Mouse (Mus musculus) right cerebral cortex, adult 18-20 months (tissue): ENCODE data around the gene Fam213a.
A peak's percentile ranks its signal among the peaks of the same experiment; 100 is the strongest.

Source experiments
- DNase-seq: peaks from one replicate; pipeline ENCODE4 v3.0.0; 2022; ENCODE audit warnings: mixed read lengths

Fam213a gene

DNA sequence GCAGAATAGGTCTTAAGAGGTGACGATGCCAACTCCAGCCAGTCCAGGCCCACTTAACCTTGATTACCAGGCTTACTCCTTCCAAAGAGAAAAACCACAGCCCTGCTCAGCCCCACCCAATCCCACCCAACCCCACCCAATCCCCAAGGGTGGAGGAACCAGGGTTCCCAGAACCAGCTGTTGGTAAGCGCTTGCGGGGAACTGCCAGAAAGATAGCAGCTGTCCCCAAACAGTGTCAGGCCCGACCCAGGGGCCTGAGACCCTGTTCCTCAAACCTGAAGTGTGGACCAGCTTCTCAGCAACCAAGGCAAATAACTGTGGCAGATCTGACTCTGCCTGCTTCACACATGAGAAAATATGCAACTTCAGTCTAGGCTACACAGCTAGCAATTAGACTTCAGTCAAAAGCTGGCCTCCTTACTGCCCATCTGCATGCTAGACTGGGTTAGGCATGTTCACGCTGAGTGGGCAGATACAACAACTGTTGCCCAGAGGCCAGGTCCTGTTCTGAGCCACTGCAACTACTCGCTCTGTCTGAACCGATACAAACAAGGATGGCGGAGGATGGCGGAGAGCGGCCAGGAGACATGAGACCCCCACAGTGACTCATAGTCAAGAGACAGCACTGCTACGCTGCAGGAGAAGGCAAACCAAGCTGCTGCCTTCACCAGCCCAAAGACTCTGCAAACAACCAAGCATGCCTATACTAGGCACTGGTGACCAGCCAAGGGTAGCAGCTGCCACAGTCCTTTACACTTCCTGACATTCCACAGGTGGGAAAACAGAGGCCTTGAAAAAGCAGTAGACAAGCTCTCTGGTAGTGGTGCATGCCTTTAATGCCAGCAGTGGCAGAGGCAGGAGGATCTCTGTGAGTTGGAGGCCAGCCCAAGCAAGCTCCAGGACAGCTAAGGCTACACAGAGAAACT, 51.0 kb downstream of the Fam213a start:
- no peak for DNase-seq

DNA sequence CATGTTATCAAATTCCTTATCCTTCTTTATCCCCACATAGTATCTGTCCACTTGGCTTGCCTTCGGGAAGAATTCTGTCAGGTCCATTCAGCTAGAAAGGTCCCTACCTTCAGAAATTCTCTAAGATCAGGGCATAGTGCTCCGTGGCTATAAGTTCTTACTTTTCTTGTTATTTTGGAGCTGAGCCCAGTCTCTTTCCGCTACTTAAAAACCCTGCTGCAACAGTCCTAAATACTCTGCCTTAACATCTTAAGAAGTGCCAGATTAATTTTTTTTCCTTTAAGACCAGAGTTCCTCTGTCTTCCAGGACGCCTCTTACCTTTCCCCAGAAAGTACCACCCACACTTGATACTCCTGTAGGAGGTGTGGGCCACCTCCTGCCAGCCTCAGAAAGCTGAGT, 53.4 kb downstream of the Fam213a start:
- no peak for DNase-seq

DNA sequence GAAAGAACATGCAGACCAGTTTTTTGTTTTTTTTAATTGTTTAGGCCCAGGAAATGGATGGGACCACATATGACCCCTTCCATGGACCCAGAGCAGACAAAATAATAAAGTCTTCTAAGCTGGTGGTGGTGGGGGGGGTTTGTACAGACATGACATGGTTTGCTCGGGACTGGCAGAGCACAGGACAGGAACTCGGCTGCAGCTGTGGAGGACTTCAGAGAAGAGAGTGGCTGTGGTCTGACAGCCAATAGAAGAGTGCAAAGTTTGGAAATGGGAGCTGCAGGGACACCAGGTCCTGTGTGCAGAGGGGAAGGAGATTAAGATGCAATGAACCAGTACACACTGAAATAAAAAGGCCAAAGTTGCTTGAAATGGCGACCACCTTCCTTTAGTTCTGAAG, 54.0 kb downstream of the Fam213a start:
- no peak for DNase-seq

DNA sequence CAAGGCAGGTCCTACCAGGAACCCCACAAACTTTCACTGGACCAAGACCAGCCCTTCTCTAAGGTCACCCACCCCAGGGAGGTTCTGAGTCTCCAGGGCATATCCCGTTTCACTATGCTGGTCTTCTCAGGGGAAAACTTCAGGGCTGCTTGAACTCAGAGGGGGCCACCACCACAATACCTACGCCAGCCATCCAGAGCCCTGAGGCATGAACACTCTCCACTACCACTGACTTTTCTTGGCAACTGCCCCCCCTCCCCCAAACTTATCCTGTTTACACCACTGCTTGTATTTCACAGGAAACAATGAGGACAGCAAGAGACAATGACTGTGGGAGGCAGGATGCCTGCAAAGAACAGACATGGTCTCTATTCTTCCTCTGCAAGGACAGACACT, 54.6 kb downstream of the Fam213a start:
- DNase-seq, result no peak

DNA sequence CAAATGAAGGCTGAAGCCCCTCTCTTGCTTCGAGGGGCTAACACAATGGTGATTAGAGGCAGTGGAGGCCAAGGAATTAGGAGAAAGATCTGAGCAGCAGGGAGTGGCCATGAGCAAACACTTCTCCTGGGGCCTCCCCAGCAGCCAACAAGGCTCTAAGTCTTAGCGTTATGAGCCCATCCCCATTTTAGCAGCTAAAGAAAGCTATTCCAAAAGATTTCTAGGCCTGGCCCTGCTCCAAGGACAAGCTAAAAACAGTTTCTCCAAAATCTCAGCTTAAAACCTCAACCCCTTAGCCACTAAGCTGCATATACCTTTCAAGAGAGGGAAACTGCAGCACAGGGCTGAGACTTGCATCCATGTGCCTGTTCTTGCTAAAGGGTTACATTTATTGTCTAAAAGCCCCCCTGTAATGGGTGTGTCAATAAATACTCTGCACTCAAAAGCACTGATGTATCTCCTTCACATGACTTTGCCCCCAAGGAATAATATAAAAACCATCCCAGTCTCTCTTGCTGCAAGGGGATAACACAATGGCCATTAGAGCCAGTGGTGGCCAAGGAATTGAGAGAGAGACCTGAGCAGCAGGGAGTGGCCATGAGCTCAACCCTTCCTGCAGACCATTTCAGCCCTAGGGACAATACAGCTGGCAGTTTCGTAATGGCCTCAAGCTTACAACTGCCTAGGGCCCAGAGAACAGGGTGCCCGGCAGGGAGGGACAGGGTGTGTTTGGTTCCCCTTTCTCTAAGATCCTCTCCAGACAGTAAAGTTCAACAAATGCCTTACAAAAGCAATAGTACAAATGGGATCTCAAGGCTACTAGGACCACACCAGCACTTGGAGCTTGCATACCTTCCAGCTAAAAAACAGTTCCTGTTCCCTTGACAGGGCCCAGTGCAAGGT, 55.3 kb downstream of the Fam213a start:
- peak; percentile 83 for DNase-seq

DNA sequence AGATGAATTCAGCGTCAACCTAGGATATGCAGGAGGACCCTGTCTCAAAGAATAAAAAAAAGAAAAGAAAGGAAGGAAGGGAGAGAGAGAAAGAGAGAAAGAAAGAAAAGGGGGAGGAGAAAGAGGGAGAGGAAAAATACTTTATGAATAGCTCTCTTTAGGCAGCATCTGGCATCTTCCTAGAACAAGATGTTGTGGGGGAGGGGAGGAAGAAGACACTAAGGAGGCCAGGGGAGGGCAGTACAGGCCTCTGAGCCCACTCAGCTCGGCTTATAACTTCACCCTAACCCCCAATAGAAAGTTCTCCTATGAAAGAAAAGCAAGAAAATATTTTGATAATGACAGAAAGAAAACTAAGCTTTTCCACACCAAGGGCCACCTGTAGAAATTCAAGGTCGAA, 56.0 kb downstream of the Fam213a start:
- DNase-seq, result no peak

DNA sequence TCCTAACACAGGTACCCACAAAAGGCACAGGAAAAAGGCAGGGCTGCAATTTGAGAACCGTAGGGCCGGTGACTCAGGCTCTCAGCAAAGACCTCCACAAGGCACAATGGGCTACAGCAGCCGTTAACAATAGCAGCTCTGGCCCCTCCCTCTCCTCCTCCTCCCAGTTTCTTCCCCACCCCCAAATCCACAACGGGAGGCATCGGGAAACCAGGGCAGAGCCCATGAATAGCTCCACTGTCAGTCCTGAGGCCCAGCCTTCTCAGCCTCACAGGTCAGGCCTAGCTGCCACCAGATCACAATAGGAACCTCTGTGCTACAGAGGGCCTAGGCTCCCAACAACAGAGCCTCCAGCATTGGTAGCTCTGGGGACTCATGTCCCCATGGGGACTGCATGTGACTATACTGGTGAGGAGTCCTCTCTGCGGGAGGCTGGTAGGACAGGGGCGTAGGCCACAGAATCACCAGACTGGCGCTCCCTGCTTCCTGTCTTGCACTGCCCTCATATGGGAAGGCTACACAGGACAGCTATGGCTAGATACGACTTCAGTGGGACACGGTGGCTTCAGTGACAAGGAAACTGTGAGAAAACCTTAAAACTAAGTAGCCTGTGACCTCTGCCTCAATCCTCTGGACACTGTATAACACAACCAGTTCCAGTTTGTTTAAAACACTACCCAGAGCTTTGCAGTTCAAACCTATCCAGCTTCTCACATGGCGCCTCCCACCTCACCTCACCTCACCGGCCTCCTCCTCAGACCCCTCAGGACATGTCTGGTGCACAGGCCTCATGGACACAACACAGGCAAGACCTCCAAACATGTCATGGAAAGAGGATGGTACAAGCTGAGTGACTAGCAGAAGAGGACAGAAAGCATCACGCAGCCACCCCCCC, 57.1 kb downstream of the Fam213a start:
- peak; percentile 82 for DNase-seq

DNA sequence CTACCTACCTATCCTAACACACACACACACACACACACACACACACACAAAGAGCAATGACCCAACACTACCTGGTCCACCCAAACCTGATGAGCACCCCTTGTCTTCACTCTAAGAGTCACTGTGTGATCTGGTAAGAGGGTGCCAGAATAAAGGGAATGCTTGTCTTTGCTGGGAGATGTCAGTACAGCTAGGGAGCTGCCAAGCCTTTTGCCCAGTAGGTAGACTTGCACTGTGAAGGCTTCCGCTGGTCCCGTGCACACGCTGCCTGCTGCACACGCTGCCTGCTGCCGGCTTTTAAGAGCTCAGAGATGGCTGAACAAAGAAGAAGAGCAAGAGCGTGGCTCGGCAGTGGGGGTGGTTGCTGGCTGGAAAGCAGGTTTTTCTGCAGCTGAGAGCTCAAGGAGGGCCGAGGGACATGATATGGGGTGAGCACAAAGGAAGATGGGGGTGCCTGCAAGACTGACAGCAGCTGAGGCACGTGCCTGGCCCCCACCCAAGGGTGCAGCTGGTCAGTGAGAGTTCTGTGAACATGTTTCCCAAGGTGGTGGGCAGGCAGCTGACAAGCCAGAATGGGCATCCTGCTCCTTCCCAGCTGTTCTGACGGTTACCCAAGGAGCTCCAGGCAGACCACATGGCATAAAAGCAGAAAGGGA, 57.9 kb downstream of the Fam213a start:
- DNase-seq, result peak; percentile 86

DNA sequence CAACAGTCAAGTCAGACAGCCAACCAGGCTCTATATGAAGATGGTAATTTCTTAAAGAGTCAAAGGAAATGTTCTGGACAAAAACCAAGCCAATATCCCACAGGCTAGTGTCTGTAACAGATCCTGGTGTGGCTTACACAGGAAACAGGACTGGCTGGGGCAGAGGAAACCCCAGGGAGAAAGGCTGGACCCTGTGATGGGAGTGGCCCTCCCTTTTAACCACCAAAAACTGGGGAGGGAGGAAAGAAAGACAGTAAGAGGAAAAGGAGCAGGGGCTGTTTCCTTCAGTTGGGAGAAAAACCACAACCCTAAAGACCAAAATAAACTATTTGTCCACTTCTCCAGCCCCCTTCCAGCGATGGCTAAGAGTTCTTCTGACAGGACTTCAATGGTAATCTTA, 58.4 kb downstream of the Fam213a start:
- DNase-seq, result no peak

DNA sequence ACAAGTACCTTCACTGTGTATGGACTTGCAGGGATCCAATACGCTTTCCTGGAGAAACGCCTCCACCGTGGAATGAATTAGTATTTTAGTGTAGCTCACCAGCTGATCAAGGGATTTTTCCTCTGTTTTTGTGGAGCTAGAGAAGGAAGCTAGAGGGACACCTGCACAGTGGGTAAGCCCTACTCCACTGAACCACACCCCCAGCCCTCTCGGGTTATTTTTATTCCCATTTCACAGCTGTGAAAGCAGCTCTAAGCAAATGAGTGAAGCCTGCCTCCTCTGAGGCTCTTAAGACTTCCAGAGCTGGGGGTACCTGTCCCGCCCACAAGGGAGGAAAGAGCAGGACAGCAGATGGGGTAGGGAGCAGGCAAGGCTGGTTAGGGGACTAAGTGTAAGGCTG, 60.2 kb downstream of the Fam213a start:
- DNase-seq, result no peak

DNA sequence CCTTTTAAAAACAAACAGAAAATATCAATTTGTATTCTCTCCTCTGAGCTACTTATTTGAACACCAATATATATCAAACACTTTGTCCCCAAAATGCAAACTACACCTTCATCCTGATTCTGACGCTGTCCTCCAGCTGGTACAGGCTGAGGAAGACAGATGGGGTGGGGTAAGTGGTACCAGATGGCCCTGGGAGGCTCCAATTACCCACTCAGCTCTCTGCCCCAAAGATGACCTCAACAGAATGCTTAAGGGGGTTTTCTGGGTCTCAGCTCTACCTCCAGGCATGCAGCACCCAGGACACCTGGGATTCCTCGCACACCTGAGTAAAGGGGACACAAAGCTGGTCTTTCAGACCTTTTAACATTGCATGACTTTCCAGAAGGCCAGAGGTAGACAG, 60.9 kb downstream of the Fam213a start:
- DNase-seq, result no peak

DNA sequence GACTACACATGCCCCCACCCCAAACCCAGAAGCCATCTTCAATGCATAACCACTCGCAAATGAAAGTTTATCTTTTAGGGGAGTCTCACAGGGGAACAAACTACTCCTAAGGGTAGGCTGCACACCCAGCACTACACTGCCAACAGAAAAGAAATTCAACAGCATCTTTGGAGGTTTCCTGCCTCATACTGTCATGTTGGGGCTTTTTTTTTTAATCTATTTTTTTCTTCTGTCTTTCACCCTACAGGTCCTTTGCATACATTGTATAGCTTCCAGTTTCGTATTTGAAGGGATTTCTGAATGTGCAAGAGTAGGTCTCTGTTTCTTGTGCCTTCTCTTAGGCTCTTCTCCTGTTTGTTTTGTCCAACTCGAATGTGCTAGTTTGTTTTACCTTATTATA, 61.3 kb downstream of the Fam213a start:
- DNase-seq, result no peak

DNA sequence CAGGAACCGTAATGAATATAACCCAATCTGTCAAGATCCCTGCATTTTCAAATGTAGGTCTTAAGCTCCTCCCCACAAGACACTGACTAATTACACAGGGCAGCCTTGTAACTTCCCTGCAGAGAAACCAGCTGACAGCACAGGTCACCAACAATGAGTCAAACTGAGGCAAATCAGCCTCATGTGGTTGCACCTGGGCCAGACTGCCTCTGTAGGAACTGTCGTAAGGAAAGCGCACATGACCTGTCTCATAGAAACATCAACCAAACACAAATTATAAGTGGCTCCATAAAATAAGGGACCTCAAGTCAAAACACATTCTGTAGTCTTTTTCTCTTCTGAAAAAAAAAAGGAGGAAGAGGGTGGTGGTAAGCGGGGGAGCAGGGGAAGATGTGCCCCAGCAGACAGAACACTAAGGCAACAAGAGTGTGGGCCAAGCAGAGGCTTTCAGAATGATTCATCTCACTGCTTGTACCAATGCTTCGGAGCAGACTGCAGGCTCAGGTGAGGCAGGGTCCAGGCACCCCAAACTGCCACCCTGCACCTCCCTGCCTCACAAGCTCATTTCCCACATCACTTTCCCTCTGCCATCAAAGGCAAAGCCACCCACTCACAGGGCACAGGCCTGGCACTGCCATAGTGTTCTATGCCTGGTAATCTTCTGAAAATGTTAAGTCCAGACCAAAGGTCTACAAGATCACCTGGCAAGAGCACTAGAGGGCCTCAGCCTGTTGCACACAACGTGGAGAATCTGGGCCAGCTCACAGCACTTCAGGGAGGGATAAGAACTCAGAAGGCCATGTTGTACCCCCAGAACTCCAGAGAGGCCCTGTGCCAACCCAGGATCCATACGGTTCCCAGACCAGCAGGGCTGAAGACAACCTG, 63.6 kb downstream of the Fam213a start:
- DNase-seq, result peak; percentile 41

DNA sequence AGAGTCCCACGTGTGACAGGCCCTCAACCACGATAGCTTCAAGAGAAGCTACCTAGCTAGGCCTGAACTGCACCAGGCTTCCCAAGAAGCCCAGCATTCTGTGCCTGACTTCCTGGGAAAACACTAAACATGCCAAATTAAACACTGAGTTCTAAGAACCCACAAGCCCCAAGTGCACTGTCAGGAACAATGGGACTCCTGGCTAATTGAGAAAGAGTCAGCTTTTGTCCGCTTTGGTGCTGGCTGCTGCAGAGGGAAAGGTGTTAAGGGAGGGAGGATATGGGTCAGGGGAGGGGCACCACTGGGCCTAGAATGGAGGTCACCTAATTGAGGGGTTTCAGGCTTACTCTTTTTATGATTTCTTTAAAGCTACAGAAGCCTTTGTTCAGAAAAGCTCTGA, 64.5 kb downstream of the Fam213a start:
- no peak for DNase-seq

DNA sequence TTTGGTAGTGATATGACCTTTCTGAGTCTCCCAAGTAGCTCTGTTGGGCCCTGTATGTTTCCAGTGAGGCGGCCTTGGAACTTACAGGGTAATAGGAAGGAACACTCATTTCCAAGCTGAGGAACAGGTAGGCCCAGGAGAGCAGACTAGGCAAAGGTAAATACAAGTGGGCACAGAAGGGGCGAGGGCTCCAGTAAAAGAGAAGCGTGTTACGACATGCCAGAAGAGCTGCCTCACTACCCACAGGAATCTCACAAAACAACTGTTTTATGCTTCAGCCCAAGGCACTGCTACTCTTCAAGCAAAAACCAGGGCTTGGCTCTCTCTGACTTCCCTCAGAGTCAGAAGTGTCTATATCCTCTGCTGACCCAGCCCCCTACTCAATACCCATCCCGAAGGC, 65.1 kb downstream of the Fam213a start:
- DNase-seq, result no peak

DNA sequence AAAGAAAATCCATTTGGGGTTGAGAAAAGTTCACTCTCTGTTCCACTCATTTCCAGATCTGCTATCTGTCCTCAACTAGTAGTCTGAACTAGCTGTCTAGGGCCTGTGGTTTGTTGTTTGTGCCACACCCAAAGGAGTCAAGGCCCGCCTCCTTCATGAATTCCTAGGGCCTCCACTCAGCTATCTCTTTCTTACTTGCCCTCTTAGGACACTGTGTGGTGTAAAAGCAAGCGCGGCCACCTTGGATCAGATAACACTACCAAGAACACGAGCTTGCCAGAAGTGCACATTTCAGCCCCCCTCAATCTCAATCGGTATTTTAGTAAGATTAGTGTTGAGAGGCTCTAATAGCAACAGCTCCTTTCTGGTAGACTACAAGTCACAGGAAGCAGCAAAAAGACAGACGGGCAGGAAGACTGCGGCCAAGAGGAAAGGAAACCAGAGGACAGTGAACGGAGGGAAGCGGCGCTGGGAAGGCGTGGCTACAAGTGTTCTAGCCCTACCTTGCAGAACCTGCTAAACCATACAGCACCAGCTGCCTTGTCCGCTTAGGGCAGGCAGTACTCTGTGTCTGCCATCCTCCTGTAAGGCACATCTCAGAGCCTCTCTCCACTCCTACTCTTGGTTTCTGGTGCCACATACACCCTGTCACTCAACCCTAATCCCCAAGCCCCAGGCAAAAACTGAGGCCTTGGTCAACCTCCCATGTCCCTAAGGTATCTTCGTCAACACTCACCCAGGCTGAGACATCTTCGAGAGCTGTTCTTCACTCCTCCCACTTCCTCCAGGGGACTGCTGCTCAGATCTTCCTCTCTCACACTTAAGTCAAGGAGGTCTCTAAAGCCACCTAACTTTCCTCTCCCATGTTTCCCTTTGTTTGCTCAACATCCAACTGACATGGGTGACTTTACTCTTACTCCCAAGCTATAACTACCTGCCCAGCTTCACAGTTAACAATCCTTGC, 65.9 kb downstream of the Fam213a start:
- DNase-seq, result no peak

DNA sequence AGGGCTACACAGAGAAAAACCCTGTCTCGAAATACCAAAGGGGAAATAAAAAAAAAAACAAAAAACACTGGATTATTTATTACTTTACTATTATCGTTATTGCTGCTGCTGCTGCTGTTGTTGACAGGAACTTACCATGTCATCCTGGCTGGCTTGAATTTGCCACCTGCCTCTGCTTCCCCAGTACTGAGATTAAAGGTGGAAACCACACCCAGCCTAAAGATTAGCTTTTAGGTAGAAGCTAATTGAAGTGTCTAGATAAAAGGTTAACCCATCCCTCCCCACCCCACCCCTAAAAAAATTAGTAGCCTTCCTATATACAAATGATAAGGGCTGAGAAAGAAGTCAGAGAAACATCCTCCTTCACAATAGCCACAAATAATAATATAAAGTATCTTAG, 69.8 kb downstream of the Fam213a start:
- DNase-seq, result no peak
